Mouse (Mus musculus): Measurements from ENCODE around the gene Rhebl1. TPM values are rescaled to one million over a fixed set of nuclear protein-coding genes. Genes with fewer than 3 reads are reported as not detected.

The Rhebl1 gene
- polyA plus RNA-seq, 1 experiment from 2014 or later, result 6.1 TPM

GRCm38 (mm10) chr15:98870179-98871069 lies 23.9 kb downstream of the Rhebl1 start:
- peak overlapping the region; percentile 85 for H3K4me3 ChIP-seq
- peak overlapping the region; percentile 98 for H3K27ac ChIP-seq (ENCODE audit: poor library complexity, severe bottlenecking)
- H3K36me3 ChIP-seq, result peaks cover 12% of the 10 kb centered on the region
- WGBS, result 0% methylated on average over 15 of the region's 16 CpGs
- H3K4me2 ChIP-seq, result peak overlapping the region; percentile 99
- peaks cover 40% of the 10 kb centered on the region for H3K4me1 ChIP-seq (replicated peaks)
- no peak for ATAC-seq (ENCODE audit: insufficient number of reproducible peaks, low FRiP score)
- H3K27me3 ChIP-seq (replicated peaks), result no peaks in the 10 kb centered on the region
- peak overlapping the region; percentile 97 for H3K9ac ChIP-seq
- no peaks in the 10 kb centered on the region for H3K9me3 ChIP-seq (replicated peaks)

GRCm38 (mm10) chr15:98869342-98870178 lies 24.8 kb downstream of the Rhebl1 start:
- Histone ChIP-seq H3K27ac (ENCODE audit: poor library complexity, severe bottlenecking) (peak overlapping the region; percentile 98), H3K9me3 (replicated peaks) (no peaks in the 10 kb centered on the region), H3K4me2 (peak overlapping the region; percentile 99), H3K4me3 (peak overlapping the region; percentile 85), H3K4me1 (replicated peaks) (peaks cover 40% of the 10 kb centered on the region), H3K27me3 (replicated peaks) (no peaks in the 10 kb centered on the region), H3K36me3 (peaks cover 21% of the 10 kb centered on the region), H3K9ac (peak overlapping the region; percentile 97)
- 9% methylated on average over 8 of the region's 8 CpGs for WGBS
- no peak for ATAC-seq (ENCODE audit: insufficient number of reproducible peaks, low FRiP score)

- Histone ChIP-seq H3K4me1 (replicated peaks) (peaks cover 40% of the 10 kb centered on the region), H3K36me3 (peaks cover 31% of the 10 kb centered on the region), H3K9me3 (replicated peaks) (no peaks in the 10 kb centered on the region), H3K4me3 (peak overlapping the region; percentile 85), H3K27ac (ENCODE audit: poor library complexity, severe bottlenecking) (peak overlapping the region; percentile 66), H3K9ac (peak overlapping the region; percentile 97), H3K4me2 (peak overlapping the region; percentile 99), H3K27me3 (replicated peaks) (no peaks in the 10 kb centered on the region)
- 31% methylated on average over 11 of the region's 11 CpGs for WGBS
- no peak for ATAC-seq (ENCODE audit: insufficient number of reproducible peaks, low FRiP score)
These were observed 25.8 kb downstream of the Rhebl1 start for GRCm38 (mm10) chr15:98868346-98869063.

- H3K4me1 ChIP-seq (replicated peaks), result peaks cover 32% of the 10 kb centered on the region
- H3K36me3 ChIP-seq, result peaks cover 43% of the 10 kb centered on the region
- ATAC-seq (ENCODE audit: insufficient number of reproducible peaks, low FRiP score), result no peak
- H3K27ac ChIP-seq (ENCODE audit: poor library complexity, severe bottlenecking), result no peak overlapping the region
- H3K9ac ChIP-seq, result peak overlapping the region; percentile 97; the same call in 1 of the 2 replicates
- 56% methylated on average over 6 of the region's 6 CpGs for WGBS
- no peaks in the 10 kb centered on the region for H3K27me3 ChIP-seq (replicated peaks)
- no peaks in the 10 kb centered on the region for H3K9me3 ChIP-seq (replicated peaks)
- peak overlapping the region; percentile 99 for H3K4me2 ChIP-seq
- H3K4me3 ChIP-seq, result 0 out of 2 replicates have a peak overlapping the region, but pooled peaks have one; percentile 85
These were observed 27.0 kb downstream of the Rhebl1 start for GRCm38 (mm10) chr15:98867321-98867720.

- Histone ChIP-seq H3K27me3 (replicated peaks) (no peaks in the 10 kb centered on the region), H3K4me3 (no peak overlapping the region), H3K9ac (no peak overlapping the region), H3K4me2 (no peak overlapping the region), H3K36me3 (peaks cover 51% of the 10 kb centered on the region), H3K27ac (ENCODE audit: poor library complexity, severe bottlenecking) (no peak overlapping the region), H3K9me3 (replicated peaks) (no peaks in the 10 kb centered on the region), H3K4me1 (replicated peaks) (peaks cover 32% of the 10 kb centered on the region)
- no peak for ATAC-seq (ENCODE audit: insufficient number of reproducible peaks, low FRiP score)
- WGBS, result 75% methylated on average over 5 of the region's 5 CpGs
These were observed 27.8 kb downstream of the Rhebl1 start for GRCm38 (mm10) chr15:98866501-98866900.

- Histone ChIP-seq H3K27ac (ENCODE audit: poor library complexity, severe bottlenecking) (no peak overlapping the region), H3K27me3 (replicated peaks) (no peaks in the 10 kb centered on the region), H3K4me1 (replicated peaks) (peaks cover 32% of the 10 kb centered on the region), H3K36me3 (peaks cover 59% of the 10 kb centered on the region), H3K9me3 (replicated peaks) (no peaks in the 10 kb centered on the region), H3K4me2 (no peak overlapping the region), H3K4me3 (no peak overlapping the region), H3K9ac (no peak overlapping the region)
- no peak for ATAC-seq (ENCODE audit: insufficient number of reproducible peaks, low FRiP score)
- WGBS, result 96% methylated on average over 8 of the region's 8 CpGs
These were observed 28.6 kb downstream of the Rhebl1 start for GRCm38 (mm10) chr15:98865771-98866170.

- no peaks in the 10 kb centered on the region for H3K9me3 ChIP-seq (replicated peaks)
- no peak overlapping the region for H3K4me2 ChIP-seq
- H3K36me3 ChIP-seq, result peaks cover 67% of the 10 kb centered on the region
- peaks cover 31% of the 10 kb centered on the region for H3K4me1 ChIP-seq (replicated peaks)
- 93% methylated on average over 6 of the region's 6 CpGs for WGBS
- H3K27ac ChIP-seq (ENCODE audit: poor library complexity, severe bottlenecking), result no peak overlapping the region
- H3K4me3 ChIP-seq, result no peak overlapping the region
- no peak for ATAC-seq (ENCODE audit: insufficient number of reproducible peaks, low FRiP score)
- H3K9ac ChIP-seq, result no peak overlapping the region
- H3K27me3 ChIP-seq (replicated peaks), result no peaks in the 10 kb centered on the region
These were observed 29.4 kb downstream of the Rhebl1 start for GRCm38 (mm10) chr15:98864951-98865350.

- 91% methylated on average over 12 of the region's 12 CpGs for WGBS
- ATAC-seq (ENCODE audit: insufficient number of reproducible peaks, low FRiP score), result no peak
These were observed 30.8 kb downstream of the Rhebl1 start for GRCm38 (mm10) chr15:98863451-98863958.

GRCm38 (mm10) chr15:98861701-98862410 lies 32.5 kb downstream of the Rhebl1 start:
- Histone ChIP-seq H3K4me2 (no peak overlapping the region), H3K27me3 (replicated peaks) (no peaks in the 10 kb centered on the region), H3K9ac (no peak overlapping the region), H3K27ac (ENCODE audit: poor library complexity, severe bottlenecking) (no peak overlapping the region), H3K4me3 (no peak overlapping the region), H3K36me3 (peaks cover 97% of the 10 kb centered on the region), H3K4me1 (replicated peaks) (0 out of 2 replicates have a peak, but pooled peaks cover under 1% of the 10 kb centered on the region), H3K9me3 (replicated peaks) (no peaks in the 10 kb centered on the region)
- 87% methylated on average over 21 of the region's 21 CpGs for WGBS
- no peak for ATAC-seq (ENCODE audit: insufficient number of reproducible peaks, low FRiP score)

More at GRCm38 (mm10) chr15:98863451-98863958, 30.8 kb downstream of the Rhebl1 start:
- Histone ChIP-seq H3K9me3 (replicated peaks) (no peaks in the 10 kb centered on the region), H3K4me1 (replicated peaks) (peaks cover 17% of the 10 kb centered on the region), H3K36me3 (peaks cover 80% of the 10 kb centered on the region), H3K4me2 (no peak overlapping the region), H3K4me3 (no peak overlapping the region), H3K27me3 (replicated peaks) (no peaks in the 10 kb centered on the region), H3K9ac (no peak overlapping the region), H3K27ac (ENCODE audit: poor library complexity, severe bottlenecking) (no peak overlapping the region)

- Histone ChIP-seq H3K9ac (no peak overlapping the region), H3K27ac (ENCODE audit: poor library complexity, severe bottlenecking) (no peak overlapping the region), H3K4me3 (no peak overlapping the region), H3K4me1 (replicated peaks) (no peaks in the 10 kb centered on the region), H3K9me3 (replicated peaks) (no peaks in the 10 kb centered on the region), H3K27me3 (replicated peaks) (no peaks in the 10 kb centered on the region), H3K36me3 (peaks cover 99% of the 10 kb centered on the region), H3K4me2 (no peak overlapping the region)
- 94% methylated on average over 18 of the region's 18 CpGs for WGBS
- no peak for ATAC-seq (ENCODE audit: insufficient number of reproducible peaks, low FRiP score)
These were observed 33.4 kb downstream of the Rhebl1 start for GRCm38 (mm10) chr15:98860921-98861320.

Data from heart, embryonic 12.5 days (tissue).